Mouse (Mus musculus) stomach, embryonic 15.5 days (tissue): ENCODE results near the gene Ptpn11. TPM values are rescaled to one million over a fixed set of nuclear protein-coding genes. Genes with fewer than 3 reads are reported as not detected.

Experiments used
- ATAC-seq: fragments of 200-750 bp; cut with Nextera tagmentation; 2 replicates; pipeline ENCODE4 v1.8.0; 2017; ENCODE audit warnings: low read depth, moderate number of reproducible peaks, moderate TSS enrichment; ENCODE audit not compliant: insufficient read depth, low FRiP score
- H3K27ac ChIP-seq: fragments of 300-500 bp; sonication (generic); 2 replicates; pipeline ENCODE4 v1.5.1; 2015; ENCODE audit warnings: mild to moderate bottlenecking, inconsistent platforms
- H3K27me3 ChIP-seq: fragments of 300-500 bp; sonication (generic); replicated peaks from 2 replicates; pipeline ENCODE4 v1.6.1; 2015; ENCODE audit warnings: inconsistent platforms
- H3K36me3 ChIP-seq: fragments of 300-500 bp; sonication (generic); 2 replicates; pipeline ENCODE4 v1.6.1; 2015; ENCODE audit warnings: inconsistent platforms
- H3K4me1 ChIP-seq: fragments of 300-500 bp; sonication (generic); 2 replicates; pipeline ENCODE4 v1.6.1; 2015; ENCODE audit warnings: inconsistent platforms
- H3K4me2 ChIP-seq: fragments of 300-500 bp; sonication (generic); 2 replicates; pipeline ENCODE4 v1.6.1; 2015; ENCODE audit warnings: mild to moderate bottlenecking, inconsistent platforms
- H3K4me3 ChIP-seq: fragments of 300-500 bp; sonication (generic); replicated peaks from 2 replicates; pipeline ENCODE4 v1.5.1; 2015; ENCODE audit warnings: inconsistent platforms
- H3K9ac ChIP-seq: fragments of 300-500 bp; sonication (generic); 2 replicates; pipeline ENCODE4 v1.6.1; 2015; ENCODE audit warnings: inconsistent platforms
- H3K9me3 ChIP-seq: fragments of 300-500 bp; sonication (generic); 2 replicates; pipeline ENCODE4 v1.6.1; 2016; ENCODE audit warnings: inconsistent platforms
- WGBS: fragments of 180-500 bp; shearing (Covaris S2); methylation state at CpG from one replicate; pipeline ENCODE4 v1.1.7; 2015; 5-methylcytosine and 5-hydroxymethylcytosine counted together
- polyA plus RNA-seq: library from polyadenylated mRNA; unstranded; fragments of >200 nt; fragmentation: Nextera tagmentation; extraction: Ambion mirVana; gene quantifications from 2 replicates; pipeline ENCODE4 v1.2.1, GENCODE M21; 2015

Ptpn11 gene
- polyA plus RNA-seq, 1 experiment from 2014 or later, result 19.6 TPM

- H3K27ac ChIP-seq, result no peak overlapping the region
Measured at GRCm38 (mm10) chr5:121122036-121122435, 69.2 kb downstream of the Ptpn11 start.

GRCm38 (mm10) chr5:121119331-121120034 is 71.7 kb downstream of the Ptpn11 start:
- H3K4me1 ChIP-seq, result no peaks in the 10 kb centered on the region
- 65% methylated on average over 13 of the region's 13 CpGs for WGBS
- H3K9ac ChIP-seq, result no peak overlapping the region
- H3K36me3 ChIP-seq, result no peaks in the 10 kb centered on the region
- H3K27me3 ChIP-seq, result no peaks in the 10 kb centered on the region
- no peaks in the 10 kb centered on the region for H3K9me3 ChIP-seq
- no peak overlapping the region for H3K4me2 ChIP-seq
- ATAC-seq, result no peak
- no peak overlapping the region for H3K27ac ChIP-seq
- no peak overlapping the region for H3K4me3 ChIP-seq

More at GRCm38 (mm10) chr5:121122036-121122435, 69.2 kb downstream of the Ptpn11 start:
- H3K9me3 ChIP-seq, result no peaks in the 10 kb centered on the region
- H3K4me1 ChIP-seq, result no peaks in the 10 kb centered on the region
- no peaks in the 10 kb centered on the region for H3K36me3 ChIP-seq
- no peak overlapping the region for H3K9ac ChIP-seq
- 87% methylated on average over 3 of the region's 3 CpGs for WGBS
- no peak overlapping the region for H3K4me2 ChIP-seq
- H3K4me3 ChIP-seq, result no peak overlapping the region
- H3K27me3 ChIP-seq, result no peaks in the 10 kb centered on the region
- no peak for ATAC-seq

- no peak overlapping the region for H3K27ac ChIP-seq
- no peaks in the 10 kb centered on the region for H3K27me3 ChIP-seq
- 29% methylated on average over 4 of the region's 4 CpGs for WGBS
- H3K9me3 ChIP-seq, result no peaks in the 10 kb centered on the region
- no peaks in the 10 kb centered on the region for H3K36me3 ChIP-seq
- H3K4me3 ChIP-seq, result no peak overlapping the region
- no peak overlapping the region for H3K4me2 ChIP-seq
- no peaks in the 10 kb centered on the region for H3K4me1 ChIP-seq
- no peak overlapping the region for H3K9ac ChIP-seq
- ATAC-seq, result 0 out of 2 replicates have a peak, but pooled peaks have one; percentile 50
Measured at GRCm38 (mm10) chr5:121118345-121118744, 72.9 kb downstream of the Ptpn11 start.

GRCm38 (mm10) chr5:121116941-121117340 is 74.3 kb downstream of the Ptpn11 start:
- Histone ChIP-seq H3K27me3 (no peaks in the 10 kb centered on the region), H3K4me3 (no peak overlapping the region), H3K36me3 (no peaks in the 10 kb centered on the region), H3K27ac (no peak overlapping the region), H3K9me3 (no peaks in the 10 kb centered on the region), H3K4me1 (no peaks in the 10 kb centered on the region), H3K9ac (no peak overlapping the region), H3K4me2 (no peak overlapping the region)
- 56% methylated on average over 3 of the region's 3 CpGs for WGBS
- no peak for ATAC-seq

- no peaks in the 10 kb centered on the region for H3K4me1 ChIP-seq
- H3K27me3 ChIP-seq, result no peaks in the 10 kb centered on the region
- H3K36me3 ChIP-seq, result no peaks in the 10 kb centered on the region
- no peak overlapping the region for H3K27ac ChIP-seq
- no peak for ATAC-seq
- no peaks in the 10 kb centered on the region for H3K9me3 ChIP-seq
- H3K4me2 ChIP-seq, result no peak overlapping the region
- WGBS, result 65% methylated on average over 8 of the region's 8 CpGs
- H3K4me3 ChIP-seq, result no peak overlapping the region
- H3K9ac ChIP-seq, result no peak overlapping the region
Measured at GRCm38 (mm10) chr5:121115391-121116157, 75.6 kb downstream of the Ptpn11 start.

- H3K4me1 ChIP-seq, result no peaks in the 10 kb centered on the region
- H3K27me3 ChIP-seq, result no peaks in the 10 kb centered on the region
- no peak overlapping the region for H3K4me2 ChIP-seq
- H3K9ac ChIP-seq, result no peak overlapping the region
- H3K27ac ChIP-seq, result no peak overlapping the region
- WGBS, result 76% methylated on average over 14 of the region's 14 CpGs
- no peak for ATAC-seq
- no peaks in the 10 kb centered on the region for H3K9me3 ChIP-seq
- H3K36me3 ChIP-seq, result no peaks in the 10 kb centered on the region
- no peak overlapping the region for H3K4me3 ChIP-seq
Measured at GRCm38 (mm10) chr5:121114151-121114550, 77.0 kb downstream of the Ptpn11 start.

- 63% methylated on average over 5 of the region's 5 CpGs for WGBS
Measured at GRCm38 (mm10) chr5:121112390-121112789, 78.8 kb downstream of the Ptpn11 start.

GRCm38 (mm10) chr5:121111106-121111915 is 79.9 kb downstream of the Ptpn11 start:
- no peak overlapping the region for H3K9ac ChIP-seq
- ATAC-seq, result no peak

More at GRCm38 (mm10) chr5:121112390-121112789, 78.8 kb downstream of the Ptpn11 start:
- no peak overlapping the region for H3K4me3 ChIP-seq
- no peak overlapping the region for H3K9ac ChIP-seq
- no peaks in the 10 kb centered on the region for H3K36me3 ChIP-seq
- H3K27ac ChIP-seq, result no peak overlapping the region
- no peaks in the 10 kb centered on the region for H3K27me3 ChIP-seq
- H3K4me2 ChIP-seq, result no peak overlapping the region
- no peak for ATAC-seq
- H3K4me1 ChIP-seq, result no peaks in the 10 kb centered on the region
- no peaks in the 10 kb centered on the region for H3K9me3 ChIP-seq

GRCm38 (mm10) chr5:121109185-121109584 is 82.0 kb downstream of the Ptpn11 start:
- ATAC-seq, result no peak
- H3K36me3 ChIP-seq, result no peaks in the 10 kb centered on the region
- H3K4me1 ChIP-seq, result no peaks in the 10 kb centered on the region
- H3K27ac ChIP-seq, result no peak overlapping the region
- no peak overlapping the region for H3K4me2 ChIP-seq
- no peaks in the 10 kb centered on the region for H3K9me3 ChIP-seq
- H3K9ac ChIP-seq, result no peak overlapping the region
- H3K27me3 ChIP-seq, result no peaks in the 10 kb centered on the region
- H3K4me3 ChIP-seq, result no peak overlapping the region
- WGBS, result 63% methylated on average over 7 of the region's 7 CpGs

More at GRCm38 (mm10) chr5:121111106-121111915, 79.9 kb downstream of the Ptpn11 start:
- Histone ChIP-seq H3K36me3 (no peaks in the 10 kb centered on the region), H3K4me2 (no peak overlapping the region), H3K4me3 (no peak overlapping the region), H3K4me1 (no peaks in the 10 kb centered on the region), H3K9me3 (no peaks in the 10 kb centered on the region), H3K27me3 (no peaks in the 10 kb centered on the region), H3K27ac (no peak overlapping the region)
- WGBS, result 82% methylated on average over 18 of the region's 18 CpGs

GRCm38 (mm10) chr5:121106913-121107312 is 84.3 kb downstream of the Ptpn11 start:
- WGBS, result 71% methylated on average over 3 of the region's 3 CpGs
- H3K4me2 ChIP-seq, result no peak overlapping the region
- no peak for ATAC-seq

GRCm38 (mm10) chr5:121100886-121101580 is 90.2 kb downstream of the Ptpn11 start:
- no peak for ATAC-seq
- Histone ChIP-seq H3K27ac (no peak overlapping the region), H3K9ac (no peak overlapping the region), H3K4me3 (no peak overlapping the region), H3K27me3 (no peaks in the 10 kb centered on the region), H3K9me3 (no peaks in the 10 kb centered on the region), H3K4me2 (no peak overlapping the region), H3K36me3 (no peaks in the 10 kb centered on the region), H3K4me1 (no peaks in the 10 kb centered on the region)
- WGBS, result 77% methylated on average over 9 of the region's 9 CpGs

More at GRCm38 (mm10) chr5:121106913-121107312, 84.3 kb downstream of the Ptpn11 start:
- Histone ChIP-seq H3K9me3 (no peaks in the 10 kb centered on the region), H3K9ac (no peak overlapping the region), H3K4me1 (no peaks in the 10 kb centered on the region), H3K27me3 (no peaks in the 10 kb centered on the region), H3K36me3 (no peaks in the 10 kb centered on the region), H3K27ac (no peak overlapping the region), H3K4me3 (no peak overlapping the region)
